Mouse (Mus musculus) spleen, postnatal 4 days (tissue): Measurements from ENCODE around the gene Ifitm3.
"Not testable (repeated sequence)": the region's sequence is repeated elsewhere in the genome, so short reads cannot be mapped to it uniquely, and the experiment has no call there.

Experiments used
- DNase-seq, 2 experiments: peaks; one replicate each; pipeline ENCODE4 v3.0.0; 2022; ENCODE audit warnings: low spot score in 2 of 2

Ifitm3 gene

GRCm38 (mm10) chr7:141010593-141010992, at the start of gene Ifitm3:
Gene Ifitm3 (minus strand): TSS chr7:141010770.
- DNase-seq, result no peak

- DNase-seq, result no peak
These were observed 49.4 kb upstream of the Ifitm3 start for GRCm38 (mm10) chr7:141059929-141060328.

- no peak for DNase-seq
These were observed 48.2 kb upstream of the Ifitm3 start for GRCm38 (mm10) chr7:141058601-141059341.

GRCm38 (mm10) chr7:141057541-141057940, 47.0 kb upstream of the Ifitm3 start:
- no peak for DNase-seq

DNA sequence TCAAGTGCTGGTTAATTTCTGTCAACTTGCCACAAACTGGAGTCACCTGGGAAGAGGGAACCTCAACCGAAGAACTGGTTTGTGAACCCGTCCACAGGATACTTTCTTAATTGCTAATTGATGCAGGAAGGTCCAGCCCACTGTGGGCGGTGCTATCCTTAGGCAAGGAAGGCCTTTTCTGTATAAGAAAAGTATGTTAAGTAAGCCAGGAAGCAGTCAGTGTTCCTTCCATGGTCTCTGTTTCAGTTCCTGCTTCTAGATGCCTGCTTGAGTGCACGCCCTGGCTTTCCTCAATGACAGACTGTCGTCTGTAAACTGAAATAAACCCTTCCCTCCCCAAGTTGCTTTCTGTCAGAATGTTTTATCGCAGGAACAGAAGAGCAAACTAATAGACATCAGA, 46.4 kb upstream of the Ifitm3 start:
- DNase-seq, result no peak

- no peak for DNase-seq
These were observed 45.2 kb upstream of the Ifitm3 start for GRCm38 (mm10) chr7:141055785-141056184.

DNA sequence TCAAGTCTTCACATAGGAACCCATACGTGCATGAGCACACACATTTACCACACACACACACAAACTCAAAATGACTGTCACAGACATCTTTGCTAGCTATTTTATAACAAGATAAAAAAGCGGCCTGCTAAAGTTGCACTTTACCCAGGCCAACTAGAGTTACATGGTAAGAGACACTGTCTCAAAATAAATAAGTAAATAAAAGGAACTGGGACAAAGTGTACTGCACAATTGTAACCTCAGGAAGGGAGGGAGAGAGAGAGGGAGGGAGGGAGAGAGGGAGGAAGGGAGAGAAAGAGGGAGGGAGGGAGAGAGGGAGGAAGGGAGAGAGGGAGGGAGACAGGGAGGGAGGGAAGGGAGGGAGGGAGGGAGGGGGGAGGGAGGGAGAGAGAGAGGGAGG, 41.9 kb upstream of the Ifitm3 start:
- DNase-seq, result no peak

- DNase-seq, result no peak
These were observed 41.4 kb upstream of the Ifitm3 start for GRCm38 (mm10) chr7:141052016-141052415.

DNA sequence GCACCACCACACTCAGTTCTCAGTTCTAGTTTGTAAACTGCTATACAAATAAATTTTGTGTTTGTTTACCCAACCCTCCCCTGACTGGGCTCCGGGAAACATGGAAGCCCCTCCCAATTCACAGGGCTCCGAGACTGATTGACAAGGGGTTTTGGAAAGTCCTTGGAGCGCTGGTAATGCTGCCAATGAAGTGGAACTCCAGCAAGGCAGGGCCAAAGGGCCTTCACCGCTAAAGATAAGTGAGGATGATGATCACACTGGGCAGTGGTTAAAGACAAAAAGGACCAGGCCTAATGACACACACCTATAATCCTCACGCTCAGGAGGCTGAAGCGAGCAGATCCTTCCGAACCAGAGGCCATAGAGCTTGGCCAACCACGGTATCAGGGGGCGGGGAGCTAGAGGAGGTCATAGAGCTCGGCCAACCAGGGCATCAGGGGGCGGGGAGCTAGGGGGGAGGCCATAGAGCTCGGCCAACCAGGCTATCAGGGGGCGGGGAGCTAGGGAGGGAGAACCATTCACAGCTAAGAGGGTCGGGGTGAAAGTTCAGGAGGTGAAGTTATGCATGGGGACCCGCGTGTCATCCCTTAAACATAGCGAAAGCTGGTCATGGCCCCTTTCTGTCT, 40.6 kb upstream of the Ifitm3 start:
- DNase-seq, result no peak

GRCm38 (mm10) chr7:141049326-141049725, 38.8 kb upstream of the Ifitm3 start:
- no peak for DNase-seq

DNA sequence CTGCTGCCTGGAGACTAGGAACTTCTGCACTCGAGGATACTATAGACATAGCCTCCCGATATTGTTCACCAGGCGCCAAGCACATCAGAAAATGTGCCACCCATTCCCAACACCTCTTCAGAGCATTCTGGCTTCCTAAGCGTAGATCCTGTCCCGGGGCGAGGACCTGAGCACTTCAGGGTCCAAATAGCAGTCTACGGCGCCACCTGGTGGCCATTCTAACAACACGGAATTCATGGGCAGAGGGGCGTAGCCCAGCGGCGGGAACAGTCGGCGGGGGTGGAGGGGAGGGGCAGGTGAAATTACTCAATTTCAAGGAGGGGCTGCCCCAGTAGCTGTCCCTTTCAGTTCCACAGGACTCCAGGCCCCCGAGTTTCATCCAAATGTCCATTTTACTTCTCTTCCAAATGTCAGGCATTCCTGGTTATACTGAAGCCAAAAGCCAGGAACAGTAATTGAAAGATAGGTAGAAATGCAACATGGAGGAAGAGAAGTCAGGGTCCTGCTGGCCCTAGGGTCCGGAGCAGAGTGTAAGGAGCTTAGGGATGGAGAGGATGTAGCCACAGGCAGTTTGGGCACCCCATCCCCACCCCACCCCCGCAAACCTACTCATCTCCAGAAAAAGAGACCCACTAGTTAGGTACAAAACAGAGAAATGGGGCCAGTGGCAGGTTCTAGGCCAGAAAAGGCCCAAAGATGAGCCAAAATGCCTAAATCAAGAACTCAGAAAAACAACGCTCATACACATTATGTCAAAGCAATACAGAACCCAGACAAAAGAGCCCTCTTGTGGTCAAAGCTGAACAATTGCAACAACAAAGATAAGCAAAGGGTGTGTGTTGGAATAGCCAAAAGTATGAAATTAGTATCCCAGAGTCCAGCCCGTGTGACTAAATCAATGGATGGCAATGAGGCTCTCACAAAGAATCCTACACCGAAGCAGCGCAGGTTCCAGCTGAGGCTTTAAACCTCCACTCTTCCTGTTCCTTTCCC, 38.0 kb upstream of the Ifitm3 start:
- peak; percentile 88 to 96 for DNase-seq

DNA sequence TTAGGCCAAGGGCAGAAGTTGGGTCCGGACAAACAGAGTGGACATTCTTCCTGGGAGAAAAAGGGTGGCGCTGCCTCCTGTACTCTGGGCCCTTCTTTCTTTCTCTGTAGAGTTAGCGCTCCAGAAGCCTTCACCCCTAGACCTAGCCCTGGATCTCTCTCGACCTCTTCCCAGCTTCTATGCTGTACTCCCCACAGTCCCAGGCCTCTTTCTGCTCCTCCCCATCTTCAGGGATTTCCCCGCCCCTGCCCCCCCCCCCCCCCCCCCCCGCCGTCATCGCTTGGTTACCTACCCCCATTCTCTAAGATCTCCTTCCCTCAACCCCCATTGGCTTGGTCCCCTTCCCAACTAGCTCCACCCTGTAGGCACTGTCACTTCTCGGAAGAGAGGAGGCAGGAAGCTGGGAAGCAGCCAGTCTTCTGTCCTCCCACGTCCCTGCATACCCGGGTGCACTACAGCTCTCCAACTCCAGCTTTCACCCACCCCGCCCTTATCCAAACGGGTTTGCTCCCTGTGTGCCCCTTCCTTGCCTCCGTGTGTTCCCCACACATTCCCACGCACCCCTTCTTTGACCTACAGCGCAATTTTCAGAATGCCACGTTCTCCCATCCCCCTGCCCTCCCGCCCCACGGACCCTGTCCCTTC, 37.1 kb upstream of the Ifitm3 start:
- peak in 1 of 2 experiments; percentile 74 for DNase-seq

DNA sequence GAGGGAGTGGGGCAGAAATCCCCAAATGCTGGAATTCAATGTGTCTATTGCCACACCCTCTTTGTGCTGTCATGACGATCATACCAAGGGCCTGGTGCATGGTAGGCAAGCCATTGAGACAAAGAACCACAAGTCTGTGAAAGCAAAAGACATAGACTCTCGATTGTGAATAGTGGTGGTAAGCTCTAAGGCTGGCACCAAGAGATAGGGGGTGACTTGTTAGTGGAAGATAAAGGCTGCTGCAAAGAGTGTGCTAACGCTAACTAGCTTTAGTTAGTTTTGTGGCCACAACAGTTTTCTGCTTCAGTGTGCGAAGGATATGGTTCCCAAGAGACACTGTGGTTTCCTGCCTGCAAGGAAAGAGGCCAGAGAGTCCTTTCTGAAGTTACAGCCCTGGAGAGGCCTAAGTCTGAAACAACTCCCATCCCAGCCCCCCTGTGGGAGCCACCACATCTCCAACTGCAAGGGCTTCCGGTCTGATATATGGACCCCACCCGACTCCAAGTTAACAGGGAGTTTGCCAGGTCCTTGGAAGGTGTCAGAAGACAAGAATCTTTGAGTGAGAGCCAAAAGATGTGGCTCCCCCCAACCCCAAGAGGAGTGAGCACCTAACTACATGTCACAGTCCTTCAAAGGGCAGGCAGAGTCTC, 36.5 kb upstream of the Ifitm3 start:
- no peak for DNase-seq

DNA sequence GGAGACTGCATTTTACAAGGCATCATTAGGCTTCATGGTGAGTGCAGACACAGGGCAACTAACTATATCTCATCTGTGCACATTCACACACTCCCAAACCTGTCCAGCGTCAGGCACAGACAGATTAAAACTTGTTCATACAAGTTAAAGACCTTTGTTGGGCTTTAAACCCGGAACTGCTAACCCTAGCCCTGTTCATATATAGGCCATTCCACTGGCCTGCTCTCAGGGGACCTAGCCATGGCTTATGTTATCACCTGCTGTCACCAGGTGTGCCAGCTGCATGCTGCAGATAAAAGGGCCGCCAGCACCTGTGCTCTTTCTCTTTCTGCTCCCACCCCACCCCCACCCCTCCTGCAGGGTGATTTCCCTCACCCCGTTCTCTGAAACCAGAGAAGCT, 32.0 kb upstream of the Ifitm3 start:
- no peak for DNase-seq

DNA sequence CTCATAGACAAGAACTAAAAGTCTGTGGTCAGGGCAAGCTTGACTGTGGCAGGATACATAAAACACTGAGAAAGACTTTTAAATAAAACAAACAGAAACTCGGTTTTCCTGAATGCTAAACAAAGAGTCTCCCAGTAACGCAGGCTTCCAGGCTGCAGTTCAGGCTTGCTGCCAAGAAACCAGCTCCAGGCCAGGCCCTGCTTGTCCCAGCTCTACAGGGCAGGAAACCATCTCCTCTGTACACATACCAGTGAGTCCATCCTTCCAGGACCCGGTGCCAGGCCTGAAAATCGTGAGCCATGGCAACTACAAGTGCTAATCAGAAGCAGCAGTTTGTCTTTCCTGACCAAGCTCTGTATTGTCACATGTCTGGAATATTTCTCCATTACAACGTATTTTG, 31.1 kb upstream of the Ifitm3 start:
- no peak for DNase-seq

DNA sequence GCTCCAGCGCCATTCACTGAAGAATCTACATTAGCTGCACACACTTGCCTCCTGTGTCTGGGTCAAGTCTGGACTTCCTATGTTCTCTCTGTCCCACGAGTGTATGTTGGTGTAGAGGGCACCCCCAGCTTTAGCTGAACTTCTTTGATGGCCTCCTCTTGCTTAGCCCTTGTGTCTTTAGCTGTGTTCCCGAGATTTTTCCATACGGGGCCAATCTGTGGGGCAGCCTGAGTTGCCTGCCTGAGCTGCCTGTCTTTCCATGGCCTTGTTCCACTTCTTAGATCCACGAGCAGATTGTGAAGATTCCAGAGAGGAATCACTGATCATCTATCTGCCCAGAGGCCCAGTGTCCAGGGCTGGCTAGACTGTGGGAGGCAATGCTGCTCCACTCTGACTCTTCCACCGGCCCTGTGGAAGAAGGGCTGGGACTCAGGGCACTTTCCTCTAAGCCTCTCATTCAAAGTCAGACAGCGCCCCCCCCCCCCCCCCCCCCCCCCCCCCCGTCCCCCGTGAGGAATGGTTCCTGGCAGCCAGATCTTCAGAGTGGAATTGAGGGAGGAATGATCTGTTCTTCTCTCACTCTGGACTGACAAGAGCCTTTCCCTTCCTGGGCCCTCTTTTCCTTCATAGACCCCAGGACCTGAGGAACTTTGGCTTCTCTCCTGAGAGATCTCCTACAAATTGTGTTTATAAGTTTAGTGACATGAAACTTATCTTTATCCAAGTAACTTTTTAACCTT, 30.5 kb upstream of the Ifitm3 start:
- no peak for DNase-seq

DNA sequence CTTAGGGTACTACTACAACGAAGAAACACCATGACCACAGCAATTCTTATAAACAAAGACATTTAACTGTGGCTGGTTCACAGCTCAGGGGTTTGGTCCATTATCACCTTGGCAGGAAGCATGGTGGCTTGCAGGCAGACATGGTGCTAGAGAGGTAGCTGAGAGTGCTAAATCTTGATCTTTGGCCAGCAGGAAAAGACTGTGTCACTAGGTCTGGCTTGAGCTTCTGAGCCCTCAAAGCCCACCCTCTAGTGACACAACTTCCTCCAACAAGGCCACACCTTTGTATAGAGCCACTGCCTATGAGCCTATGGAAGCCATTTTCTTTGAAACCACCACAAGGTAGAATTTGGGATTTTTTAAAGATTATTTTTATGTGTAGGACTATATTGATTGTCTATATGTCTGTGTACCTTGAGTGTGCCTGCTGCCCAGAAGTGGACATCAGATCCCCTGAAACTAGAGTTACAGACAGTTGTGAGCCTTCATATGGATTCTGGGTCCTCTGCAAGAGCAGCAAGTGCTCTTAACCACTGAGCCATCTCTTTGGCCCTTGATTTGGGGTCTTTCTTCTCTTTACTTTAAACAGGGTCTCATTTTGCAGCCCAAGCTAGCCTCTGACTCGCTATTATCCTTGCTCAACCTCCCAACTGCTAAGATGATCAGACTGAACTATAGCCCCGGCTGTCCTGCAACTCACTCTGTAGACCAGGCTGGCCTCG, 29.0 kb upstream of the Ifitm3 start:
- no peak for DNase-seq

DNA sequence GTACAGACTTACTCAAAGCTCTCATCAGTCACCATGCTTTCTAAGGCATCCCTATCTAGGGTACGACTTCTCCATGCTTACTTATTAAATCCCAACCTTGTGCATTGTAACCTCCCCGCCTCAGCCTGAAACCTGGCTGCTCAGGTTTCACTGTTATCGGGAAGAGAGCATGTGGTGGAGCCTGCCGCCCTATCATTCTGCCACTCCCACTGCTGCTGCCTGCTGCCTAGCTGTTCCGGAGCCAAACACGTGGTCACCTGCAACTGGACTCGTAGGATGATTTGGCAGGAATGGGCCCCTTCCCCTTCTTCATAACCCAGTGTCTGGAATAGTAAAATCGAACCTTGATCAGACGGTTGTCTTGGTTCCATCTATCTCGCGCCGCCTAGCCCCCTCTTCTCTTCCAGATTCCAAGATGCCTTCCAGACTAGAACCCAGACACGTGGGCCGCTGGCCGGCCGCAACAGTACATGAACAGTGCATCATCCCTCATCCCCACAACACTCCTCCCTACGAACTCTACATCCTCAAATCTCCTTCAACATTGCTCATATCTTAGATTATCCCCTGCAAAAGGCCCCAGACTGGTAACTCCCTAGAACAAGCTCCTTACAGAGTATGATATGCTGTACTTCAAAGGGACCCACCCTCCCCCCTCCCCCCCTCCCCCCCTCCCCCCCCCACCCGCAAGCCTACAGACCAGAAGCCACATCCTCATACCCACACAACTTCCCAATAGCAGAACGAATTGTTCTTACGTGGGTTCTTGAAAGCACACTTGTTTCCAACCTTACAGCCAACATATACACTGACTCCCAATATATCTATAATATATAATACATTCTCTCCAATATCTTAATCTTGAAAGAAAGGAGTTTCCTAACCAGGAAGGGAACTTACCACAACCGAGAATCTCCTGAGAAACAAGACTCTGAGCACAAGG, 27.8 kb upstream of the Ifitm3 start:
- DNase-seq, result no peak

- not testable (repeated sequence) for DNase-seq
These were observed 26.1 kb upstream of the Ifitm3 start for GRCm38 (mm10) chr7:141036624-141037023.
